Mouse (Mus musculus) hindbrain, embryonic 16.5 days (tissue): ENCODE measurements around the gene Pigm. TPM values are rescaled to one million over a fixed set of nuclear protein-coding genes. Genes with fewer than 3 reads are reported as not detected.
A peak's percentile ranks its signal among the peaks of the same experiment; 100 is the strongest.

Experiments
- ATAC-seq: fragments of 200-750 bp; cut with Nextera tagmentation; 2 replicates; pipeline ENCODE4 v1.8.0; 2017; ENCODE audit warnings: moderate TSS enrichment, moderate library complexity
- H3K27ac ChIP-seq: fragments of 300-500 bp; sonication (generic); 2 replicates; pipeline ENCODE4 v1.5.1; 2014; ENCODE audit warnings: low read depth, mild to moderate bottlenecking, control low read depth, low read length, moderate library complexity
- H3K27me3 ChIP-seq: fragments of 300-500 bp; sonication (generic); replicated peaks from 2 replicates; pipeline ENCODE4 v1.6.1; 2014; ENCODE audit warnings: low read length; ENCODE audit not compliant: control insufficient read depth, insufficient read depth
- H3K36me3 ChIP-seq: fragments of 300-500 bp; sonication (generic); 2 replicates; pipeline ENCODE4 v1.6.1; 2014; ENCODE audit warnings: mild to moderate bottlenecking, low read length, moderate library complexity, mixed read lengths; ENCODE audit not compliant: control insufficient read depth, insufficient read depth
- H3K4me1 ChIP-seq: fragments of 300-500 bp; sonication (generic); 2 replicates; pipeline ENCODE4 v1.6.1; 2014; ENCODE audit warnings: low read depth, low read length; ENCODE audit not compliant: control insufficient read depth, insufficient read depth
- H3K4me2 ChIP-seq: fragments of 300-500 bp; sonication (generic); 2 replicates; pipeline ENCODE4 v1.6.1; 2014; ENCODE audit warnings: mild to moderate bottlenecking, low read length, control low read depth, moderate library complexity
- H3K4me3 ChIP-seq: fragments of 300-500 bp; sonication (generic); 2 replicates; pipeline ENCODE4 v1.5.1; 2014; ENCODE audit warnings: mild to moderate bottlenecking, low read length, control low read depth, moderate library complexity
- H3K9ac ChIP-seq: fragments of 300-500 bp; sonication (generic); 2 replicates; pipeline ENCODE4 v1.6.1; 2014; ENCODE audit warnings: low read depth, mild to moderate bottlenecking, control low read depth, low read length, moderate library complexity
- H3K9me3 ChIP-seq: fragments of 300-500 bp; sonication (generic); 2 replicates; pipeline ENCODE4 v1.6.1; 2014; ENCODE audit warnings: mild to moderate bottlenecking, low read length, moderate library complexity; ENCODE audit not compliant: control insufficient read depth
- WGBS: fragments of 180-500 bp; shearing (Covaris S2); extraction: QIAGEN DNeasy Blood & Tissue Kit; methylation state at CpG from one replicate; pipeline ENCODE4 v1.1.7; 2014; 5-methylcytosine and 5-hydroxymethylcytosine counted together
- polyA plus RNA-seq: library from polyadenylated mRNA; unstranded; fragments of >200 nt; fragmentation: Nextera tagmentation; extraction: Ambion mirVana; gene quantifications from 2 replicates; pipeline ENCODE4 v1.2.1, GENCODE M21; 2015

The Pigm gene
- polyA plus RNA-seq, 1 experiment from 2014 or later: 3.1 TPM

DNA sequence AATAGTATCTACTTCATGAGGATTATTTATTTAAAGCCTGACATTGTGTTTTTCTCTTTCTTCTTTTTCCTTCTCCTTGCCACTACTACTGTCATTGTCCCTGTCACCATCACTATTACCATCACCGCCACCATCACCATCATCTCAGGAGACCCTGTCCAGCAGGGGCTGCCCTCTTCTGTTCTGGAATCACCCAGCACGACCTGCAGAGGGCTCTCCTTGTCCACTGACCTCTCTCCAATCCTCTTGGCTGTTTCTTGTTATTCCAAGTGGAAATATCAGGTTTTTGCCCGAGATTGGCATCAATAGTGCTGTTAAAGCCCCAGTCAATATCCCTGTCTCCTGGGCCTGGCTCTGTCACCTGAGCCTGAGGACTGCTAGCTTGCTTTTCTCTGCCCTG, 42.8 kb upstream of the Pigm start:
- Histone ChIP-seq H3K4me3 (no peak overlapping the region), H3K4me1 (peaks cover 14% of the 10 kb centered on the region), H3K4me2 (no peak overlapping the region), H3K36me3 (no peaks in the 10 kb centered on the region), H3K27ac (no peak overlapping the region), H3K9me3 (no peaks in the 10 kb centered on the region), H3K9ac (no peak overlapping the region), H3K27me3 (no peaks in the 10 kb centered on the region)
- WGBS: 18% methylated on average over 3 of the region's 3 CpGs
- no peak for ATAC-seq

DNA sequence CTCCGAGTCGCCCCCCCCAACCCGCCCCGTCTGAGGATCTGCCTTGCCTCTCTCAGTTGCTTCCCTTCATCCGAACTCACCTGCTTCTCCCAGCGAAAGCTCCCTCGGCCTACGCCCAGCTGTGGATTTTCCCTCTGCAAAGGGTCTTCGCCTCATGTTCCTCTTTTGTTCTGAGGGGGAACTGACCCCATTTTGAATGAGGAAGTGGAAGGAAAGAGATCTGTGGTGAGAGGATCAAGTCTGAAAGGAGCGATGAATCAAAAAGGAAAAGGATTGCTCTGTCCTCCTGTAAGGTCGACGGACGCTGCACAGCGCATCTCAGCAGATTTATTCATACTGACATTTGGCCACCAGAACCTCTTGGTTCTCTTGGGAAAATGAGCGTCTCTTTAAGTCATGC, 40.5 kb upstream of the Pigm start:
- Histone ChIP-seq H3K27ac (no peak overlapping the region), H3K36me3 (no peaks in the 10 kb centered on the region), H3K4me2 (no peak overlapping the region), H3K4me1 (peaks cover 6% of the 10 kb centered on the region), H3K27me3 (no peaks in the 10 kb centered on the region), H3K9me3 (no peaks in the 10 kb centered on the region), H3K4me3 (no peak overlapping the region), H3K9ac (no peak overlapping the region)
- ATAC-seq: no peak
- WGBS: 81% methylated on average over 15 of the region's 15 CpGs

- Histone ChIP-seq H3K27ac (no peak overlapping the region), H3K4me1 (peaks cover 8% of the 10 kb centered on the region), H3K9me3 (no peaks in the 10 kb centered on the region), H3K36me3 (no peaks in the 10 kb centered on the region), H3K4me3 (no peak overlapping the region), H3K9ac (no peak overlapping the region), H3K4me2 (no peak overlapping the region), H3K27me3 (0 out of 2 replicates have a peak, but pooled peaks cover 2% of the 10 kb centered on the region)
- no peak for ATAC-seq
- WGBS: 19% methylated on average over 2 of the region's 2 CpGs
These were observed 38.7 kb upstream of the Pigm start for GRCm38 (mm10) chr1:172337411-172338185.

DNA sequence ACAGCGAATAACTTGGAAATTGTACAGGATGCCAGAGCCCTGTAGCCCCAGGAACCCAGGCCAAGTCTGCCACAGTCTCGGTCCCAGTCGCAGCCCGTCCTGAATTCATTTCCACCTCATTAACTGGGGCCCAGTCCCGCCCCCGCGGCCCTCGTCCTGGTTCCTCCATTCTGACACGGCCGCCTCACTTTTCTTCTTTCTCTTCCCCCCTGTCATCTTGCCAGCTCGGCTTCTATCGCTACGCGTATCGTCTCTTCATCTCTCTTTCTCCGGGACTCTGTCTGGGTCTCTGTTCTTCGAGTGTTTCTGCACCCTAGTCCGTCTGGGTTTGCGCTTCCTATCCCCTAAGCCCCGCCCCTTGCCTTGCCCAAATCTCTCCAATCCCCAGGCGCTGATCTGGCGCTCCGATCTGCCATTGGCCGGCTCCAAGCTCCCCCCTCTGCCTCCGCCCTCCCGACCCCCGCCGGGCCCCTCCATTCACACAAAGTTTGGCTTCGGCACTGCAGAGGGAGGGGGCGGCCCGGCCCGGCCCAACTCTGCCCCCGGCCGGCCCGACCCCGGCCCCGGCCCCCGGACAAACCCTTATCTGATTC, 35.5 kb upstream of the Pigm start, which contains the start of gene Kcnj10:
Kcnj10 (plus strand) TSS at position 482 of the 593 bp plus-strand sequence.
- 0 out of 2 replicates have a peak, but pooled peaks cover 2% of the 10 kb centered on the region for H3K27me3 ChIP-seq
- H3K4me2 ChIP-seq: peak within 1 kb of the TSS; percentile 76
- peak within 1 kb of the TSS; percentile 48; the same call in 1 of the 2 replicates for H3K27ac ChIP-seq
- peak within 1 kb of the TSS; percentile 50 for H3K4me3 ChIP-seq
- H3K4me1 ChIP-seq: peaks cover 8% of the 10 kb centered on the region
- H3K9ac ChIP-seq: peak within 1 kb of the TSS; percentile 46; the same call in 1 of the 2 replicates
- peak; percentile 88 for ATAC-seq
- no peaks in the 10 kb centered on the region for H3K36me3 ChIP-seq
- 1% methylated on average over 38 of the region's 38 CpGs for WGBS
- H3K9me3 ChIP-seq: no peaks in the 10 kb centered on the region

- ATAC-seq: no peak
- H3K4me1 ChIP-seq: peaks cover 8% of the 10 kb centered on the region
- 0 out of 2 replicates have a peak, but pooled peaks cover 2% of the 10 kb centered on the region for H3K27me3 ChIP-seq
- H3K9me3 ChIP-seq: no peaks in the 10 kb centered on the region
- peak overlapping the region; percentile 50 for H3K4me3 ChIP-seq
- H3K4me2 ChIP-seq: peak overlapping the region; percentile 76
- H3K9ac ChIP-seq: peak overlapping the region; percentile 46; the same call in 1 of the 2 replicates
- WGBS: 15% methylated on average over 10 of the region's 10 CpGs
- H3K27ac ChIP-seq: peak overlapping the region; percentile 48; the same call in 1 of the 2 replicates
- H3K36me3 ChIP-seq: no peaks in the 10 kb centered on the region
These were observed 35.0 kb upstream of the Pigm start for GRCm38 (mm10) chr1:172341386-172341785.

- Histone ChIP-seq H3K4me1 (peaks cover 8% of the 10 kb centered on the region), H3K4me3 (peak overlapping the region; percentile 50; the same call in 1 of the 2 replicates), H3K27me3 (0 out of 2 replicates have a peak, but pooled peaks cover 2% of the 10 kb centered on the region), H3K9ac (0 out of 2 replicates have a peak overlapping the region, but pooled peaks have one; percentile 29), H3K4me2 (peak overlapping the region; percentile 76), H3K9me3 (no peaks in the 10 kb centered on the region), H3K36me3 (no peaks in the 10 kb centered on the region), H3K27ac (no peak overlapping the region; the same call in 1 of the 2 replicates)
- ATAC-seq: peak; percentile 89
- 60% methylated on average over 3 of the region's 3 CpGs for WGBS
These were observed 33.6 kb upstream of the Pigm start for GRCm38 (mm10) chr1:172342729-172343128.

GRCm38 (mm10) chr1:172343914-172344313, 32.4 kb upstream of the Pigm start:
- 0 out of 2 replicates have a peak, but pooled peaks cover 2% of the 10 kb centered on the region for H3K27me3 ChIP-seq
- no peak overlapping the region for H3K4me3 ChIP-seq
- H3K9me3 ChIP-seq: no peaks in the 10 kb centered on the region
- H3K27ac ChIP-seq: peak overlapping the region; percentile 60; the same call in 1 of the 2 replicates
- H3K9ac ChIP-seq: no peak overlapping the region
- ATAC-seq: peak; percentile 18; the same call in 1 of the 2 replicates
- H3K4me1 ChIP-seq: peaks cover 8% of the 10 kb centered on the region
- H3K4me2 ChIP-seq: peak overlapping the region; percentile 39
- 46% methylated on average over 3 of the region's 3 CpGs for WGBS
- H3K36me3 ChIP-seq: no peaks in the 10 kb centered on the region

- ATAC-seq: no peak
- 80% methylated on average over 7 of the region's 7 CpGs for WGBS
- 0 out of 2 replicates have a peak overlapping the region, but pooled peaks have one; percentile 2 for H3K4me2 ChIP-seq
These were observed 31.5 kb upstream of the Pigm start for GRCm38 (mm10) chr1:172344820-172345219.

GRCm38 (mm10) chr1:172346707-172347106, 29.6 kb upstream of the Pigm start:
- no peak overlapping the region for H3K27ac ChIP-seq
- H3K27me3 ChIP-seq: no peaks in the 10 kb centered on the region
- peaks cover 7% of the 10 kb centered on the region for H3K4me1 ChIP-seq
- no peak overlapping the region for H3K4me3 ChIP-seq
- no peak for ATAC-seq
- H3K9me3 ChIP-seq: no peaks in the 10 kb centered on the region
- no peak overlapping the region for H3K4me2 ChIP-seq
- H3K36me3 ChIP-seq: no peaks in the 10 kb centered on the region
- no peak overlapping the region for H3K9ac ChIP-seq
- 83% methylated on average over 10 of the region's 10 CpGs for WGBS

More at GRCm38 (mm10) chr1:172344820-172345219, 31.5 kb upstream of the Pigm start:
- no peaks in the 10 kb centered on the region for H3K36me3 ChIP-seq
- no peak overlapping the region for H3K9ac ChIP-seq
- 0 out of 2 replicates have a peak, but pooled peaks cover 2% of the 10 kb centered on the region for H3K27me3 ChIP-seq
- peaks cover 8% of the 10 kb centered on the region for H3K4me1 ChIP-seq
- H3K4me3 ChIP-seq: no peak overlapping the region
- no peaks in the 10 kb centered on the region for H3K9me3 ChIP-seq
- no peak overlapping the region for H3K27ac ChIP-seq
